Mouse (Mus musculus) cerebellum, adult 2 months (tissue): Measurements from ENCODE around the gene Mgat1.

Source experiments
- CTCF ChIP-seq: fragments of 200-500 bp; IDR thresholded peaks from 2 replicates; pipeline ENCODE4 v1.5.1; 2011; ENCODE audit warnings: low read depth, mild to moderate bottlenecking, control low read depth, low read length, moderate library complexity, borderline replicate concordance; ENCODE audit not compliant: insufficient read depth
- POLR2A ChIP-seq: fragments of 200-500 bp; IDR thresholded peaks from 2 replicates; pipeline ENCODE4 v1.6.1; 2011; ENCODE audit warnings: low read length, control low read depth, borderline replicate concordance; ENCODE audit not compliant: insufficient read depth

DNA sequence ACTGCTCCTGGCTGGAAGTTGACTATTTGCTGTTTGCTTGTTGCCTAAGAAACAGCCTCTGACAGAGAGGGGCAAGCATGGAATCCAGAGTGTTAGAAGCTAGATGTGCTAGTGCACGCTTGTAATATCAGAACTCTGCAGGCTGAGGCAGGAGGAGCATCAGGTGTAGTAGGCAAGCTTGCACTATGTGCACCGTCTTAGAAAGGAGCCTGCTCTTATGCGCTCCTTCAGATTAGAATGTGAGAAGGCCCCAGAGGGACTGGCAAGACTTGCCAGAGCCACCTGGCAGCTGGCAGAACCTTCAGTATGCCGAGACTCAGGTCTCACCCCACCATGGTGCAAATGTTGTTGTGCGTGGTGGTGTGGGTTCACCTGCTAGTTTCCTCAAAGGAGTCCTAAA is 8.1 kb downstream of the Mgat1 start:
- TF ChIP-seq CTCF (no peak), POLR2A (no peak)
